27 mouse cellular contexts compared by ENCODE assay signal in the genomic region with DNA sequence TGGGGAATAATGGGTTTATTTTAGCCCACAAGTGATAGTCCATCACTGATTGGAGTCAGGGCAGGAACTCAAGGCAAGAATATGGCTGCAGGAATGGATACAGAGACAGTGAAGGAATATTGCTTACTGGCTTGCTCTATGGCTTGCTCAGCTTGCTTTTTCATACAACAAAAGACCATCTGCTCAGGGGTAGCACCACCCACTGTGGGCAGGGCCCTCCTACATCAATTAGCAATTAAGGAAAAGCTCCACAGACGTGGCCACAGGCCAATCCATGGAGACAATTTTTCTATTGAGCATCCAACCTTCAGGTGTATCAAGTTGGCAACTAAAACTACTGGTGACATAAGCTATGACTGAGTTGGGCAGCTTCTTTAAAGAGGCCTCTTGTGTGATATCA.
DNase-seq lines count a peak whose midpoint lies in the region; ATAC-seq and TF ChIP-seq lines count a peak whose summit lies in the region.
"Had no signal": no experiment of that assay in that cellular context is flagged by ENCODE, and none has a peak within 500 bp of the region (broad histone marks: within the 10 kb centered on the region; RNA-seq: fewer than 3 reads in every experiment).

No protein-coding gene starts in this region.

- TF ChIP-seq CTCF in midbrain, postnatal 0 days (IDR thresholded peaks at IDR 0.05), result no peak
- TF ChIP-seq CTCF in stomach, postnatal 0 days (IDR thresholded peaks at IDR 0.05; ENCODE audit: low read depth), result no peak

- no peak for ATAC-seq in midbrain, postnatal 0 days (ENCODE audit: low FRiP score)
- no peak for ATAC-seq in midbrain, embryonic 11.5 days (ENCODE audit: low FRiP score)
- ATAC-seq in forebrain, embryonic 15.5 days (replicated peaks), result peak; percentile 48; the same call in 1 of the 2 replicates
- no peak for ATAC-seq in stomach, postnatal 0 days (ENCODE audit: low FRiP score, low TSS enrichment)
- ATAC-seq: midbrain, embryonic 15.5 days had no signal

- 16% methylated on average over 1 of the region's 1 CpGs for WGBS in heart, embryonic 10.5 days
- 44% methylated on average over 1 of the region's 1 CpGs for WGBS in midbrain, postnatal 0 days
- 15% methylated on average over 1 of the region's 1 CpGs for WGBS in midbrain, embryonic 11.5 days
- WGBS in forebrain, embryonic 15.5 days, result 6% methylated on average over 1 of the region's 1 CpGs
- 17% methylated on average over 1 of the region's 1 CpGs for WGBS in stomach, postnatal 0 days

- no peaks in the 10 kb centered on the region for H3K4me1 ChIP-seq in heart, embryonic 10.5 days
- H3K4me1 ChIP-seq in midbrain, postnatal 0 days (ENCODE audit: insufficient read depth, low read length), result no peaks in the 10 kb centered on the region
- H3K4me1 ChIP-seq in midbrain, embryonic 11.5 days (ENCODE audit: control insufficient read depth, insufficient read depth, low read length), result no peaks in the 10 kb centered on the region
- peaks cover 21% of the 10 kb centered on the region for H3K4me1 ChIP-seq in forebrain, embryonic 15.5 days
- no peaks in the 10 kb centered on the region for H3K4me1 ChIP-seq in stomach, postnatal 0 days (replicated peaks; ENCODE audit: control insufficient read depth, insufficient read depth)
- H3K4me1 ChIP-seq: embryonic facial prominence, embryonic 12.5 days; heart, embryonic 15.5 days; midbrain, embryonic 15.5 days had no signal

- H3K27ac ChIP-seq in heart, embryonic 10.5 days, result no peak overlapping the region
- H3K27ac ChIP-seq in midbrain, postnatal 0 days (ENCODE audit: low read depth, low read length), result no peak overlapping the region
- no peak overlapping the region for H3K27ac ChIP-seq in midbrain, embryonic 11.5 days (ENCODE audit: low read depth, low read length)
- peak overlapping the region; percentile 29 for H3K27ac ChIP-seq in forebrain, embryonic 15.5 days (replicated peaks)
- H3K27ac ChIP-seq in stomach, postnatal 0 days (replicated peaks), result no peak overlapping the region
- H3K27ac ChIP-seq: embryonic facial prominence, embryonic 12.5 days; heart, embryonic 15.5 days; hindbrain, embryonic 15.5 days; liver, embryonic 14.5 days; midbrain, embryonic 15.5 days; neural tube, embryonic 13.5 days had no signal

- DNase-seq in heart, embryonic 10.5 days (ENCODE audit: low spot score), result peak; percentile 33
- DNase-seq in heart, postnatal 4 days, result no peak
- peak; percentile 43 for DNase-seq in midbrain, postnatal 0 days (ENCODE audit: low spot score)
- no peak for DNase-seq in midbrain, embryonic 11.5 days (ENCODE audit: low spot score, missing footprints)
- no peak for DNase-seq in stomach, postnatal 0 days (ENCODE audit: low spot score)
- DNase-seq in gastrocnemius, adult 8-10 months (ENCODE audit: low spot score in 2 of 2), result no peak
- DNase-seq: adrenal gland, postnatal 25 days; B cell, adult 2 months; cerebellum, adult 18-20 months; embryo, embryonic 11 days; gastrocnemius, postnatal 10 days; kidney, adult 18-20 months; kidney, postnatal 36 days; layer of hippocampus, postnatal 36 days; liver; lung, adult 2 months; lung, postnatal 14 days; right cerebral cortex, postnatal 14 days; thymus, adult 18-20 months; thymus, postnatal 25 days had no signal

- H3K36me3 ChIP-seq in heart, embryonic 10.5 days, result no peaks in the 10 kb centered on the region
- H3K36me3 ChIP-seq in midbrain, postnatal 0 days (ENCODE audit: insufficient read depth, low read length), result no peaks in the 10 kb centered on the region
- no peaks in the 10 kb centered on the region for H3K36me3 ChIP-seq in midbrain, embryonic 11.5 days (ENCODE audit: control insufficient read depth, insufficient read depth, low read length)
- no peaks in the 10 kb centered on the region for H3K36me3 ChIP-seq in forebrain, embryonic 15.5 days
- H3K36me3 ChIP-seq in stomach, postnatal 0 days (ENCODE audit: control insufficient read depth, insufficient read depth, low read length), result no peaks in the 10 kb centered on the region
- H3K36me3 ChIP-seq: embryonic facial prominence, embryonic 12.5 days; heart, embryonic 15.5 days; hindbrain, embryonic 15.5 days; midbrain, embryonic 15.5 days; neural tube, embryonic 13.5 days had no signal

- no peaks in the 10 kb centered on the region for H3K9me3 ChIP-seq in heart, embryonic 10.5 days
- no peaks in the 10 kb centered on the region for H3K9me3 ChIP-seq in midbrain, postnatal 0 days (ENCODE audit: low read length)
- no peaks in the 10 kb centered on the region for H3K9me3 ChIP-seq in midbrain, embryonic 11.5 days (ENCODE audit: control insufficient read depth, low read length)
- no peaks in the 10 kb centered on the region for H3K9me3 ChIP-seq in forebrain, embryonic 15.5 days
- no peaks in the 10 kb centered on the region for H3K9me3 ChIP-seq in stomach, postnatal 0 days (ENCODE audit: control insufficient read depth, low read length)
- H3K9me3 ChIP-seq: embryonic facial prominence, embryonic 12.5 days; heart, embryonic 15.5 days; hindbrain, embryonic 15.5 days; midbrain, embryonic 15.5 days; neural tube, embryonic 13.5 days had no signal

- H3K9ac ChIP-seq in midbrain, postnatal 0 days (replicated peaks; ENCODE audit: low read length, poor library complexity, severe bottlenecking), result no peak overlapping the region
- no peak overlapping the region for H3K9ac ChIP-seq in midbrain, embryonic 11.5 days (ENCODE audit: low read length)
- H3K9ac ChIP-seq in forebrain, embryonic 15.5 days (replicated peaks), result no peak overlapping the region
- H3K9ac ChIP-seq in stomach, postnatal 0 days (ENCODE audit: low read length), result no peak overlapping the region
- H3K9ac ChIP-seq: embryonic facial prominence, embryonic 12.5 days; heart, embryonic 15.5 days; hindbrain, embryonic 15.5 days; liver, embryonic 14.5 days; midbrain, embryonic 15.5 days; neural tube, embryonic 13.5 days had no signal

- TF ChIP-seq EP300 in stomach, postnatal 0 days (optimal IDR thresholded peaks at IDR 0.05), result no peak

- no peak overlapping the region for H3K4me3 ChIP-seq in heart, embryonic 10.5 days
- no peak overlapping the region for H3K4me3 ChIP-seq in midbrain, postnatal 0 days (ENCODE audit: low read depth, low read length)
- H3K4me3 ChIP-seq in midbrain, embryonic 11.5 days (ENCODE audit: low read depth, low read length), result no peak overlapping the region
- H3K4me3 ChIP-seq in forebrain, embryonic 15.5 days, result no peak overlapping the region
- no peak overlapping the region for H3K4me3 ChIP-seq in stomach, postnatal 0 days (ENCODE audit: low read depth, low read length)
- H3K4me3 ChIP-seq: embryonic facial prominence, embryonic 12.5 days; heart, embryonic 15.5 days; hindbrain, embryonic 15.5 days; midbrain, embryonic 15.5 days; neural tube, embryonic 13.5 days had no signal

- no peaks in the 10 kb centered on the region for H3K27me3 ChIP-seq in heart, embryonic 10.5 days (ENCODE audit: insufficient read depth, poor library complexity, severe bottlenecking)
- no peaks in the 10 kb centered on the region for H3K27me3 ChIP-seq in midbrain, postnatal 0 days (ENCODE audit: insufficient read depth, low read length)
- no peaks in the 10 kb centered on the region for H3K27me3 ChIP-seq in midbrain, embryonic 11.5 days (ENCODE audit: control insufficient read depth, insufficient read depth, low read length)
- H3K27me3 ChIP-seq in forebrain, embryonic 15.5 days, result no peaks in the 10 kb centered on the region
- no peaks in the 10 kb centered on the region for H3K27me3 ChIP-seq in stomach, postnatal 0 days (ENCODE audit: control insufficient read depth, insufficient read depth, low read length)
- H3K27me3 ChIP-seq: embryonic facial prominence, embryonic 12.5 days; heart, embryonic 15.5 days; hindbrain, embryonic 15.5 days; midbrain, embryonic 15.5 days; neural tube, embryonic 13.5 days had no signal

- no peak overlapping the region for H3K4me2 ChIP-seq in midbrain, postnatal 0 days (ENCODE audit: low read depth, low read length, poor library complexity, severe bottlenecking)
- H3K4me2 ChIP-seq in midbrain, embryonic 11.5 days, result no peak overlapping the region
- no peak overlapping the region for H3K4me2 ChIP-seq in forebrain, embryonic 15.5 days (replicated peaks)
- H3K4me2 ChIP-seq in stomach, postnatal 0 days (replicated peaks; ENCODE audit: low read depth), result no peak overlapping the region
- H3K4me2 ChIP-seq: embryonic facial prominence, embryonic 12.5 days; heart, embryonic 15.5 days; hindbrain, embryonic 15.5 days; midbrain, embryonic 15.5 days; neural tube, embryonic 13.5 days had no signal

Comparison
In these comparisons a context has a peak if more than half of its experiments do, and no peak if none do; other contexts are left out.
1. DNase-seq: peak in heart, embryonic 10.5 days (single experiment) and midbrain, postnatal 0 days (single experiment); none in heart, postnatal 4 days (single experiment), midbrain, embryonic 11.5 days (single experiment), stomach, postnatal 0 days (single experiment) and gastrocnemius, adult 8-10 months (0 of 2).